Mouse (Mus musculus) embryo, embryonic 10 days (tissue): Measurements from ENCODE around the gene Sorbs1.

Source experiments
- DNase-seq: peaks from one replicate; pipeline ENCODE4 v3.0.0-alpha.2; 2015; ENCODE audit warnings: low spot score

Gene Sorbs1

DNA sequence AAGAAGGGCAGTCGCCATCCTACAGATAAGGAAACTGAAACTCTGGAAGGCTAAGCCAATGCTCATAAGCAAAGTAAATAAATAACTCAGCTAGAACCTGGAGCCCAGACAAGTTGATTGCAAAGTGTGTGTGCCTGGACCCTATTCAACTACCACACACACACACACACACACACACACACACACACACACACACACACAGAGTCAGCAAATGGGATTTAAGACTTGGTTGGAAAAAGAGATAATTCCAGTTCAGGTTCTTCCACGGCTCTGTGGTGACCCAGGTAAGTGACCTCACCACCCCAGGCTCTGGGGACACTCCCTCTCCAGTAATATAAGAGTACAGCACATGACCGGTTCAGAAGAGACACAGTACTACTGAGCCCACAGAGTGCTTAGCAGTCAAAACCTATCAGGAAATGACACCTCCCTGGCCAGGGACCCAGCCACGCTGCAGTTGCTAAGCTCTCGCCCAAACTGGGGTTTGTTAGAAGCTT is 36.1 kb downstream of the Sorbs1 start:
- DNase-seq = no peak

- DNase-seq = no peak
These were observed 37.1 kb downstream of the Sorbs1 start for GRCm38 (mm10) chr19:40476491-40476890.

DNA sequence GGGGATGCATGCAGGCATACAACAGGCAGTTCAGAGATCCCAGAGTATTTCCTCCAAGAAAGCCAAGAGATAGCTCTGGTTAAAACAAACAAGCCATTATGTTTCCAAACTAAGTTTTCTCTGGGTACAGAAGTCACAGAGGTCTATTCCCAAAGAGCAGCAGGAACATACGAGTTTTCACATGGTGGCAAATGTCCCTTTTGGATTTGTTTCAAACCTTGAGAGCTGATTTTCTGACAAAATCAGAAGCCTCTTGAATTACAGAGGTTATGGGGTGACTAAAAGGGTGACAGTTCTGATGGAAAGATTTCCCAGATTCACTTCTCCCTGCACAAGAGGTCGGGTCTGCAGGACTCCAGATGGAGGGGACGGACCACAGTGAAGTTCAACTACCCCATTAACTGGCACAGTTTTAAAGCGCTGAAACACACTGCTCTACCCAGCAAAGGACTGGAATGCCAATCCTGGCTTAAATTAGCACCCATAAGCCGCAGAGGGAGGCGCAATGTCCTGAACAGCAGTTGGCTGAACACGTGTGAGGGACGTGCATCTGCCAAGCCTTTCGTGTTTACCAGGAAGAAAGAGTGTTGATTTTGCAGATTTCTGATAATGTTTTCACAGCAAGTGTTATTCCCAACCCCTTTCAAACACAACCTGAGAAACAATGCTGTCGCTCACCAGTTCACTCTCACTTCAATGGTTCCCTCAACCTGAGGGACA is 41.9 kb downstream of the Sorbs1 start:
- DNase-seq = no peak

- DNase-seq = no peak
These were observed 43.8 kb downstream of the Sorbs1 start for GRCm38 (mm10) chr19:40469792-40470191.

DNA sequence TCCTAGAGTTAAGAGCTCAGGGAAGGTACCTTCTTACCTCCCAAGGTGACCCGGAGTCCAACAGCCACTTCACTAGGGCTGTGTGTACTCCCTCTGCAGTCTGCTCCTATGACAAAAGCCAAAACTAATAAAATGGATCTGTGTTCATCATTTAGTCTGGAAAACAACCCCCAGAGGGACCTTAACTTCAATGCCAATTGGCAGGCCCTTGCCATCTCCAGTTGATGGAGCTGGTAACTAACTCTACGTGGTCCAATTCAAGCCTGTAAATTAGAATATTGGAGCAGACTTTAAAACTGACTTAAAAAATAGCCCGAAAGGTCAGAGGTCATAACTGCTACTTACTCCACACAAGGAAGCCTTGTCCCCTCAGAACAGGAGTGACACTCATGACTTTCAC is 45.3 kb downstream of the Sorbs1 start:
- no peak for DNase-seq

DNA sequence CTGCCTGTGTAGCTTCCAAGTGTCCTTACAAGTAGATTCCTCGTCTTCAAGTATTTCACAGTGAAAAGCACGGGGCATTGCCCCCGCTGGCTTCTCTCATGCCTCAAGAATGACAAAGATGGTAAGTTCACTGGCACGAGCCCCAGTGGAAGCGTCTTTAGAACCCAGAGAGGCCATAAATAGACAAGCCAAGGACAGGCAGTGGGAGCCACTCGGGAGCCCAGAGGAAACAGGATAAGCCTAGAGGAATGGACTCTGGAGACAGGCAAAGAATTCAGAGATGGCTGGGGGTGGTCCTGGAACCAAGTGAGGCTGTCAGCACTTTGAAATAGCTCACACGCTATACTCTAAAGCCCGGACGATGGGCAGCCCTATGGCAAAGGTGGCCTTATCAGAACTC is 45.8 kb downstream of the Sorbs1 start:
- no peak for DNase-seq

DNA sequence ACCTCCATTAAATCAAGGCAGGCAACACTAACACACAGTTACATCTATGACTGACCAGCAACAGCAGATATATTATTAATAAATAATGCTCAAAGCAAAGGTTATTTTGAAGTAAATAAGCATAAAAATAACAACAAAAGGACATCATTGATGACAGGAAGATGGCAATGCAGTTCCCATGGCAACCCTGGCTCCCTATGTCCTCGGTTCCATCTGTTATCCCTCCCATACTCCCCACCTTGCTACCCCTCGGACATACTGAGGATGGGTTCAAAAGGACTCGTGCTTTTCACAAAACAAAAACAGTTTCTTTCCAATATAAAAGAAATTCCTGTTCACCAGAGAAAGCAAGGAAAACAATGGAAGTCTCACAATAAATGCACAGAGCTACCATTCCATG is 48.2 kb downstream of the Sorbs1 start:
- DNase-seq = no peak

GRCm38 (mm10) chr19:40464408-40464807 is 49.2 kb downstream of the Sorbs1 start:
- no peak for DNase-seq

- peak; percentile 44 for DNase-seq
These were observed 50.7 kb downstream of the Sorbs1 start for GRCm38 (mm10) chr19:40462892-40463291.

DNA sequence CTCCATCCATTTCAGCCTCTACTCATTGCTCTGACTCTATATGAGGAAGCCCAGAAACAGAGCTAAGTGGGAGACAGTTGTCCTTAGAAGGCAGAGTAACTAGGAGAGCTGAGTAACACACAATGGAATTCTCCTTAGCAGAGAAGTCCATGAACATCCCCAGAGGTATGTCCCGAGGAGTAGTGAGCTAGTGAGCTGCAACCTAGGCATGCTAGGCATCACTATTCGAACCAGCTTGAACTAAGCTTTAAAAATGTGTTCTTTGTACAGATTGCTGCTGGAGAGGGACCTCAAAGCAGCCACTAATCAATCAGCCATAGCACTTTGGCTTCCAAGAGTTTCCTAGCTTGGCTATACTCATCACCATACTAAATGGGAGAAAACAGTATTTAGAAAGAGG is 51.1 kb downstream of the Sorbs1 start:
- no peak for DNase-seq

DNA sequence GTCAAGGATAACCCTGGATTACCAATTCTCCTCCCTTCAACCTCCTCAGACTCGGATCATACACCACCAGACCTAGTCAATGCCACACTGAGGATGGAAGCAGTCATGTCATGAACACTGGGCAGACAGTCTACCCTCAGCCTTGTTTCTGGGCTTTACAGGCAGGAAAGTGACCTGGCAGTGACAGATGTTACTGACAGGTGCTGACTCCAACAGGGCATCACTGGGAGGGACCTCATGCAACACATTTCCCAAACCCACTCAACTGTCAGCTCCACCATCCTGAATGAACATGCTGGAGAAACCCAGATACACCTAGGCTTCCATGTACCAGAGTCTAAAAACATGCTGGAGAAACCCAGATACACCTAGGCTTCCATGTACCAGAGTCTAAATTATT is 51.9 kb downstream of the Sorbs1 start:
- no peak for DNase-seq

DNA sequence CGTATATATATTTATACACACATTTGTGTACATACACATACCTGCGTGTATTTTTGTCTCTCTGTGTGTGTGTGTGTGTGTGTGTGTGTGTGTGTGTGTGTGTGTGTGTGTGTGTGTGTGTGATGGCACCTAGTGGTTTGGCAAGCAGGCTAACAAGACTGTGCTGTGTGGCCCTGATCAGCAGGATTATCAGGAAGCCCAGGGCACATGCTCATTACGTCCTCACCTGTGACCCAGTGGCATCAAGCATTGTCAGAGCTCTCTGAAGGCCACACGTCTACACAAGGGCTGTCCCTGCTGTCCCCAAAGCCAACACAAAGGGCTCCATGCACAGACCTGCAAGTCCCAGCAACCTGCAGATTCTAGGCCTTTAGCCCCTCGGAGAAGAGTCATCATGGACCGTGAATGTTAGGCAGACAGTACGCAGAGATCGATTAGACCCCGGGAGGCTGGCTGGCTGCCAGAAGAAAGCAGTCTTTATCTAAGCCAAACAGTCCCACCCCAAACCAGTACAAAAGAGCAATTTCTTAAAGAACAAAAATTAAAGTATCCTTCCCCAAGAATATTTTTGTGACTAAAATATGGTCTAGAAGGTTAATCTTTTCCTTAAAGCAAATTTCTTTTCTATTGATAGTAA is 52.6 kb downstream of the Sorbs1 start:
- DNase-seq = no peak

GRCm38 (mm10) chr19:40459338-40459737 is 54.2 kb downstream of the Sorbs1 start:
- no peak for DNase-seq

- no peak for DNase-seq
These were observed 54.8 kb downstream of the Sorbs1 start for GRCm38 (mm10) chr19:40458806-40459205.

GRCm38 (mm10) chr19:40455248-40455647 is 58.3 kb downstream of the Sorbs1 start:
- no peak for DNase-seq

- DNase-seq = no peak
These were observed 59.5 kb downstream of the Sorbs1 start for GRCm38 (mm10) chr19:40454096-40454495.

GRCm38 (mm10) chr19:40452201-40452600 is 61.4 kb downstream of the Sorbs1 start:
- DNase-seq = no peak

DNA sequence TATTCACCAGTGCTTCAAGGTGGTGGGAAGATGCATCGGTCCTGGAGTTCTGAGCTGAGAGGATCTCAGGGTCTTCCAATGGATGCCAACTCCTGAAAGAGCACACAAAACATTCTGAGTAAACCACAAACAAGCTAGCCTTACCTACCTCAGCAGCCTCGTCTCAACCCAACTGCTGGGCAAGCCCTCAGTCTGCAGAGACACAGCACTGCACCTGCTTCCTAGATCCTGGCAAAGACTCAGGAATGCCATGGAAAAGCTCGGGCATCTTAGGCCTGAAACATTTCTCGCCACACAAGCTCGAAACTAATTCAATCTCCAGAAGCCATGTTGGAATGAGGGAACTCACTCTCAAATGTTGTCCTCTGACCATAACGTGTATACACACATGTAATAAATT is 62.3 kb downstream of the Sorbs1 start:
- no peak for DNase-seq

DNA sequence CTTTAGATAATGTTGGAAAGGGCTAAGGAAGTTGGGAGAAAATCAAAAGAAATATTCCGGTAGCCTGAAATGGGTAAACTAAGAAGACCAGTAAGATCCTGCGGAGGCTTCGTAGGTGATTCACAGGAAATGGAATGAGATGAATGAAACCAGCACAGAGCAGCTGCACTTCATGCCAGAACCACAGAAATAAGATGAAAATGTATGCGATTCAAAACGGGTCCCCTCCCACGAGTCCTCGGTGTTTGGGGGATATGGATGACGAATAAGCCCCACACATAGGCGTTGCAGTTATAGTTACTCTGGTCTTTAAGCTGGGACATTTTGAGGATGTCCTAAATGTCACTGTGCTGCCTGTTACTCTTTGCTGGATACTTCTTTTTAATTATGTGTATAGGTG is 67.1 kb downstream of the Sorbs1 start:
- DNase-seq = no peak

DNA sequence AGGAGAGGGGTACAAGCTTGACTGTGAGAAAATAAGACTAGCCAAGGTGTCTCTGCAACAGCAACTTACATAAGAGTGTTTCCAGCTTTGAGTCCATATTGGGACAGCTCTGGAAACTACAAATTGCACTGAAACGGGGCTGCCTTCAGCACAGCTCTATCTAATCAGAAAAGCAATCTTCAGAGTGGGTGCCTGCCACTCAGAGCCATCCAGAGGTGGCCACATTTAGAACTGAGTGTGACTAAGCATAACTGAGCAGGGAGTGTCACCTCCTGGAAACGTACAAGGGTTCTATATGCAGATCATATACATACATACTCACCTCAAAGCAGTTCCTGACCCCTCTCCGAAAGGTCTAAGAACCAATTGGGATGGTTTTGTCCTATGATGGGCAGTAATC is 71.2 kb downstream of the Sorbs1 start:
- DNase-seq = no peak

- DNase-seq = no peak
These were observed 72.6 kb downstream of the Sorbs1 start for GRCm38 (mm10) chr19:40440951-40441350.

- no peak for DNase-seq
These were observed 74.7 kb downstream of the Sorbs1 start for GRCm38 (mm10) chr19:40438907-40439306.

DNA sequence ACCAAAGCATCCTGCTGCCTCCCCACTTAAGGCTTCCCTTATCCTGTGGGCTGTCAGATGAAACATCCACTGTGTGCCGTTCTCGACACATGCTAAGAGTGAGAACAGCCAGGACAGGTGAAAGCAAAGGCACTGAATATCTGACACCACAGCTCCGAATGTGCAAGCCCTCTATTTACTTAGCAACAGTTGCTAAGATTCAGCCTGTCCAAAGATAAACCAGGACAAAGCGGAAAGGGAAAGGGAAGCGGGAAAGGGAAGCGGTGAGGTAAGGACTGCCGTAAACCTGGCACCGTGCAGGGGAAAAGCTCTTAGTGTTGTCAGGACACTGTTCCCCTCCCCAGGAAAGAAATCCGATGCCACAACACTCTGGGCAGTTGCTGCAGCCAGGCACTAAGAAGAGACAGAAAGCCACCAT is 75.9 kb downstream of the Sorbs1 start:
- DNase-seq = peak; percentile 42
